Mouse (Mus musculus) lung, postnatal 0 days (tissue): ENCODE results near the gene Sft2d1. TPM values are rescaled to one million over a fixed set of nuclear protein-coding genes. Genes with fewer than 3 reads are reported as not detected.

Source experiments
- ATAC-seq: fragments of 200-750 bp; cut with Nextera tagmentation; 2 replicates; pipeline ENCODE4 v1.8.0; 2017; ENCODE audit warnings: moderate library complexity
- DNase-seq: peaks from one replicate; pipeline ENCODE4 v3.0.0-alpha.2; 2016; ENCODE audit warnings: low spot score
- H3K27ac ChIP-seq: fragments of 300-500 bp; sonication (generic); 2 replicates; pipeline ENCODE4 v1.5.1; 2014; ENCODE audit warnings: antibody characterized with exemption, mild to moderate bottlenecking, low read length, mixed read lengths
- H3K27me3 ChIP-seq: fragments of 300-500 bp; sonication (generic); replicated peaks from 2 replicates; pipeline ENCODE4 v1.6.1; 2014; ENCODE audit warnings: low read length, mixed read lengths; ENCODE audit not compliant: insufficient read depth
- H3K36me3 ChIP-seq: fragments of 300-500 bp; sonication (generic); 2 replicates; pipeline ENCODE4 v1.6.1; 2014; ENCODE audit warnings: low read length, mixed read lengths; ENCODE audit not compliant: insufficient read depth
- H3K4me1 ChIP-seq: fragments of 300-500 bp; sonication (generic); 2 replicates; pipeline ENCODE4 v1.6.1; 2014; ENCODE audit warnings: antibody characterized with exemption, low read depth, low read length, mixed read lengths; ENCODE audit not compliant: insufficient read depth
- H3K4me2 ChIP-seq: fragments of 300-500 bp; sonication (generic); replicated peaks from 2 replicates; pipeline ENCODE4 v1.6.1; 2014; ENCODE audit warnings: low read depth, mild to moderate bottlenecking, low read length, moderate library complexity, mixed read lengths
- H3K4me3 ChIP-seq: fragments of 300-500 bp; sonication (generic); 2 replicates; pipeline ENCODE4 v1.5.1; 2014; ENCODE audit warnings: low read depth, low read length
- H3K9ac ChIP-seq: fragments of 300-500 bp; sonication (generic); replicated peaks from 2 replicates; pipeline ENCODE4 v1.6.1; 2014; ENCODE audit warnings: low read depth, mild to moderate bottlenecking
- H3K9me3 ChIP-seq: fragments of 300-500 bp; sonication (generic); 2 replicates; pipeline ENCODE4 v1.6.1; 2016; ENCODE audit warnings: low read length, mixed read lengths
- CTCF ChIP-seq: IDR thresholded peaks from 2 replicates; pipeline ENCODE4 v1.5.1; 2016; ENCODE audit warnings: antibody characterized with exemption, mild to moderate bottlenecking
- EP300 ChIP-seq: IDR thresholded peaks from 2 replicates; pipeline ENCODE4 v1.6.1; 2016; ENCODE audit warnings: antibody characterized with exemption, mild to moderate bottlenecking, control low read depth
- WGBS: fragments of 180-500 bp; shearing (Covaris S2); extraction: QIAGEN DNeasy Blood & Tissue Kit; methylation state at CpG from one replicate; pipeline ENCODE4 v1.1.7; 2014; 5-methylcytosine and 5-hydroxymethylcytosine counted together
- polyA plus RNA-seq: library from polyadenylated mRNA; unstranded; fragments of >200 nt; fragmentation: Nextera tagmentation; extraction: Ambion mirVana; gene quantifications from 2 replicates; pipeline ENCODE4 v1.2.1, GENCODE M21; 2015

Gene Sft2d1
- polyA plus RNA-seq, 1 experiment from 2014 or later, result 115 TPM

DNA sequence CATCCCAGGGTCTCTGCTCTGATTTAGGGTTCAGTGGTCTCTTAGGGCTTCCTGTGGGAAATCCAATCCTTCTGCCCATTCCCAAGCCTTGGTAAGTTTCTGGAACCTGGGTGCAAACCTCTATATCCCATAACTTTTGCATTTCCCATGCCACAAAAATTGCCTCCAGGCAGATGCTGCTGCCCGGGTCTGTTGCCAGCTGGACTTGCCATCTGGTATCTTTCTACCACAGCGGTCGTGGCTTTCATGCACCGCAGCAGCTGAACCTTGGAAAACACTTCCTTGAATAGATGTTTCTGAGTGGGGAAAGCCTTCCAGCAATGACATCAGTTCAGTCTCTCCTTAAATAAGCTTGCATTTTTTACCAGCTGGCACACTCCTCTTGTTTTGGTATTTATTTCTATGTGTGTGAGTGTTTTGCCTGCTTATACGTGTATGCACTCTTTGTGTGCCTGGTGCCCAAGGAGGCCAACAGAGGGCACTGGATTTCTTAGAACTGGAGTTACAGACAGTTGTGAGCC, 36.9 kb downstream of the Sft2d1 start:
- Histone ChIP-seq H3K9ac (no peak overlapping the region), H3K4me1 (no peaks in the 10 kb centered on the region), H3K9me3 (no peaks in the 10 kb centered on the region), H3K4me3 (no peak overlapping the region), H3K4me2 (no peak overlapping the region), H3K27me3 (no peaks in the 10 kb centered on the region), H3K36me3 (no peaks in the 10 kb centered on the region), H3K27ac (no peak overlapping the region)
- 74% methylated on average over 5 of the region's 5 CpGs for WGBS
- ATAC-seq, result no peak
- no peak for DNase-seq
- TF ChIP-seq EP300 (no peak), CTCF (no peak)

DNA sequence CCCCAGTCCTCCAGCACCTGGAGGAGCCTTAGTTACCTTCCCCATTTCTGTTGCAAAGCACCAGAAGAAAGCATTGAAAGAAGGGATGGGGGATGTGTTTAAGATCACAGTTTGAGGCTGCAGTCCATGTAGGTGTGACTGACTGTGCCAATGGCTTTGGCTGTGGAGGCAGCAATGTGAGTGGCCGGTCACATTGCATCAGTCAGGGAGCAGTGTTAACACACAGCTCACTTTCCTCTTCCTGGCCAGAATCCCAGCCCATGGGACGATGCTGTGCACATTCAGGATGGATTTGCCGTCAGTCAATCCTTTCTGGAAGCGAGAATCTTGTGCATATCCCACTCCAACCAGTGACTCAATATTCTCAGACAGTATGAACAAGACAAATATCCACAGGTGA, 38.0 kb downstream of the Sft2d1 start:
- TF ChIP-seq EP300 (no peak), CTCF (no peak)
- ATAC-seq (no peak), DNase-seq (no peak)
- no peaks in the 10 kb centered on the region for H3K36me3 ChIP-seq
- H3K9me3 ChIP-seq, result no peaks in the 10 kb centered on the region
- H3K27ac ChIP-seq, result no peak overlapping the region
- no peak overlapping the region for H3K4me2 ChIP-seq
- WGBS, result 83% methylated on average over 4 of the region's 4 CpGs
- no peak overlapping the region for H3K9ac ChIP-seq
- H3K27me3 ChIP-seq, result no peaks in the 10 kb centered on the region
- no peak overlapping the region for H3K4me3 ChIP-seq
- H3K4me1 ChIP-seq, result no peaks in the 10 kb centered on the region

DNA sequence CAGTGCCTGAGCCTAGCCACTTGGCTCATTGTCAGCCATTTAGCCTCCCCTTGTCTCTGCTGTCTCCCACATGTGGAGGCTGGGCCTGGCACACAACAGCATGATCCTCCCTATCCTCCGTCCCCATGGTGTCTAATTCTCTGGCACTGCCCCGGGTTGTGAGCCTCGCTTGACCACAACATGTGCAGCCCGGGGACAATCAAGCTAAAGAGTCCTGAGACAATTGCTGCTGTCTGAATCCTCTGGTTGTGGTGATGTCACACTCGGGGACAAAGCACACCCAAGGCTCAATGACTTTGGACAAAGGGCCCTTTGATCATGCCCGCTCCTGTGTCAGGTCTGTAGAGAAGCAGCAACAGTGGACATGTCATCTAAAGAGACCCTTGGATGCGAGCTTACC, 40.2 kb downstream of the Sft2d1 start:
- no peaks in the 10 kb centered on the region for H3K9me3 ChIP-seq
- H3K27ac ChIP-seq, result no peak overlapping the region
- no peak overlapping the region for H3K4me3 ChIP-seq
- TF ChIP-seq EP300 (no peak), CTCF (no peak)
- no peak overlapping the region for H3K4me2 ChIP-seq
- H3K27me3 ChIP-seq, result no peaks in the 10 kb centered on the region
- ATAC-seq (no peak), DNase-seq (no peak)
- no peaks in the 10 kb centered on the region for H3K4me1 ChIP-seq
- no peak overlapping the region for H3K9ac ChIP-seq
- 81% methylated on average over 7 of the region's 7 CpGs for WGBS
- no peaks in the 10 kb centered on the region for H3K36me3 ChIP-seq

DNA sequence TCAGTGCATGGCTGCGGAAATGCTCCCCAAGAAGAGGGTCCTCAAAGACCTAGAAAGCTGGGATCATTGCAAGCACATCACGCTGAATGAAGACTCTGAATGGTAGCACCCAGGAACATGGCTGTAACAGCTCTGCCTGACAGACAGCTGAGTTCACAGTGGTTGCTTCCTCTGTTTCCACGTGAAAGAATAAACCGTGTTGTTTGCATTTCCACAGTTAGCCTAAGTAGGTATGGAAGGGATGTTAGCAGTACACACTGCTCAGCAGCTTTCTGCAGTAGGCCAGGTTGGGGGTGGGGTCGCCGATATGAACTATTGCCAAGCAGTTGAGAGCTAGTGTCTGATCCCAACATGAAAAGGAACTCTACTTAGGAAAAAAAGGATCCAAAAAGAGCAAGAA, 44.8 kb downstream of the Sft2d1 start, which contains the start of gene T2:
Gene T2, plus strand, starts transcription at position 301 of the 400 bp plus-strand sequence.
- H3K36me3 ChIP-seq, result no peaks in the 10 kb centered on the region
- H3K4me1 ChIP-seq, result no peaks in the 10 kb centered on the region
- no peak within 1 kb of the TSS for H3K27ac ChIP-seq
- H3K27me3 ChIP-seq, result no peaks in the 10 kb centered on the region
- DNase-seq (no peak), ATAC-seq (no peak)
- 73% methylated on average over 6 of the region's 6 CpGs for WGBS
- no peak within 1 kb of the TSS for H3K9ac ChIP-seq
- no peaks in the 10 kb centered on the region for H3K9me3 ChIP-seq
- H3K4me2 ChIP-seq, result no peak within 1 kb of the TSS
- no peak for TF ChIP-seq EP300
- no peak for TF ChIP-seq CTCF
- H3K4me3 ChIP-seq, result no peak within 1 kb of the TSS

DNA sequence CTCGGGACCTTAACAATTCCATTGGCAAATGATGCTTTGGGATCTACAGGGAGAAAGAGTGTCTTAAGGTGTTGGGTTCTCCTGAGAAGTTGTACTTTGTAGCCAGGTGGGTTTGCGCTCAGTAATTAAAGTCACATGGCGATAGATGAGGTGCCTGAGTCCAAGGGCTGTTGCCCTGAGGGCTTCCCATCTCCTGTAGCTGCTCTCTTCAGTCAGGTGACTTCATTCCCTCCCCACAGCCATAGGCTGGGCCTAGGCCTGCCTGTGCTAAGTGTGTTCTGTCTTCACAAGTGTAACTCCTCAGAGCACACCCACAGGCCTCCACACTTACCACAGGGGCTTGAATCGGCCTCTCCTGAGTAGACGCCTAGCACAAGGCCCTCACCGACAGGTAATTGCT, 46.6 kb downstream of the Sft2d1 start:
- WGBS, result 83% methylated on average over 6 of the region's 6 CpGs
- TF ChIP-seq EP300, result no peak
- TF ChIP-seq CTCF, result no peak
- ATAC-seq, result no peak; the same call in 1 of the 2 replicates

DNA sequence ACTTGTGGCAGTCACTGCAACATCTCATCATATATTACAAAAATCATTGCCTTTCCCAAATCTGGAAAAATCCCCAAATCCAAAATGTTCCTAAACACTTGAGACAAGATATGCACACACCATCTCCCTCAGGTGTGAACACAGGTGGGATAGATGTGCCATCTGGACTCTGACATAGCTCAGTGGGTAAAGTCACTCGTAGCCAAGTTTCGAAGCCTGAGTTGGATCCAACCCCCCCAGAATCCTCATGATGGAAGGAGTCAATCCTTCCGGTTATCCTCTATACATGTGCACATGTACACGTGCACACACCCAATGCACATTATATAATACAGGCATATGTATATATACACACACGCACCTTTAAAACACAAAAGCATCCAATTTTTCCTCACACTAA, 50.0 kb downstream of the Sft2d1 start:
- no peak overlapping the region for H3K4me2 ChIP-seq
- H3K27me3 ChIP-seq, result no peaks in the 10 kb centered on the region
- H3K27ac ChIP-seq, result no peak overlapping the region
- no peaks in the 10 kb centered on the region for H3K9me3 ChIP-seq
- no peak overlapping the region for H3K4me3 ChIP-seq
- H3K36me3 ChIP-seq, result no peaks in the 10 kb centered on the region
- H3K4me1 ChIP-seq, result no peaks in the 10 kb centered on the region
- TF ChIP-seq EP300, result no peak
- no peak for TF ChIP-seq CTCF
- ATAC-seq (no peak), DNase-seq (no peak)
- H3K9ac ChIP-seq, result no peak overlapping the region
- WGBS, result 88% methylated on average over 5 of the region's 5 CpGs

More for the DNA sequence above, 46.6 kb downstream of the Sft2d1 start:
- Histone ChIP-seq H3K27ac (no peak overlapping the region), H3K27me3 (no peaks in the 10 kb centered on the region), H3K4me2 (no peak overlapping the region), H3K9ac (no peak overlapping the region), H3K36me3 (no peaks in the 10 kb centered on the region), H3K4me3 (no peak overlapping the region), H3K4me1 (no peaks in the 10 kb centered on the region), H3K9me3 (no peaks in the 10 kb centered on the region)
- no peak for DNase-seq
